Mouse (Mus musculus): ENCODE data around the gene Timeless. TPM values are rescaled to one million over a fixed set of nuclear protein-coding genes. Genes with fewer than 3 reads are reported as not detected.
"Not testable (repeated sequence)": the region's sequence is repeated elsewhere in the genome, so short reads cannot be mapped to it uniquely, and the experiment has no call there.

Timeless gene
- polyA plus RNA-seq, 1 experiment from 2014 or later: 65.9 TPM

- Histone ChIP-seq H3K27ac (0 out of 2 replicates have a peak overlapping the region, but pooled peaks have one; percentile 90), H3K27me3 (ENCODE audit: insufficient read depth, poor library complexity, severe bottlenecking) (no peaks in the 10 kb centered on the region), H3K4me3 (peak overlapping the region; percentile 80; the same call in 1 of the 2 replicates), H3K36me3 (peaks cover 4% of the 10 kb centered on the region; the same call in 1 of the 2 replicates), H3K9me3 (no peaks in the 10 kb centered on the region), H3K4me1 (replicated peaks) (0 out of 2 replicates have a peak, but pooled peaks cover 14% of the 10 kb centered on the region)
- DNase-seq (ENCODE audit: low spot score): no peak
- WGBS: 89% methylated on average over 16 of the region's 16 CpGs
Measured at GRCm38 (mm10) chr10:128269206-128269910, 37.5 kb downstream of the Timeless start.

DNA sequence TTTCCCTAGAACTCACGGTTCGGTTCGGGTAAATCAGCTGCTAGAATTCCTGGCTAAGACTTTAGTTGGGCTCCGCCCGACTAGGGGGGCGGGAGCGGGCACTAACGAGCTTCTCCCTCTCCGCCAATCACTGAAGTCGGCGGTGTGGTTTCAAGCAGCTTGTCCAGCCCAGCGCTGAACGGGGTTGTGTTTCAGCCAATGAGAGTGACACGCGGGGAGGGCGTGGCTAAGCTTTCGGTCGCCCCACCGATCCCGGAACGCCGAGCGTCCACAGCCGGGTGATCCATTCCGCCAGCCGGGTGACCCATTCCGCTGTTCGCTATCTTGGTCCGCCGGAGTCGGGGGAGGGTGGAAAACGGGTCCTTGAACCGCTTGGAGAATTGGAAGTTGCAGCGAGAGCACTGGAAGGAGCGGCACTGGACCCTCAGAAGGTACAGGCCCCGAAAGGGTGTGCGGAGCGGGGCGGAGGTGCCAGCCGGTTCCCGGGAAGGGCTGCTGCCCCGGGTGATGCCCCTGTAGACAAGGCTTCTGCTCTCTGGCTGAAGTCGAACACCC is 38.5 kb downstream of the Timeless start, which contains the start of gene Stat2:
TSS of gene Stat2 (plus strand) at position 273 of the 555 bp plus-strand sequence.
- DNase-seq (ENCODE audit: low spot score): peak; percentile 96
- Histone ChIP-seq H3K27ac (peak within 1 kb of the TSS; percentile 90), H3K36me3 (peaks cover 4% of the 10 kb centered on the region; the same call in 1 of the 2 replicates), H3K4me1 (replicated peaks) (0 out of 2 replicates have a peak, but pooled peaks cover 14% of the 10 kb centered on the region), H3K4me3 (peak within 1 kb of the TSS; percentile 80), H3K27me3 (ENCODE audit: insufficient read depth, poor library complexity, severe bottlenecking) (no peaks in the 10 kb centered on the region), H3K9me3 (no peaks in the 10 kb centered on the region)
- WGBS: under 1% methylated on average over 43 of the region's 43 CpGs

GRCm38 (mm10) chr10:128270866-128271265 is 39.0 kb downstream of the Timeless start:
- H3K27ac ChIP-seq: peak overlapping the region; percentile 90
- WGBS: 44% methylated on average over 7 of the region's 7 CpGs
- H3K27me3 ChIP-seq (ENCODE audit: insufficient read depth, poor library complexity, severe bottlenecking): no peaks in the 10 kb centered on the region
- no peaks in the 10 kb centered on the region for H3K9me3 ChIP-seq
- H3K4me1 ChIP-seq (replicated peaks): 0 out of 2 replicates have a peak, but pooled peaks cover 14% of the 10 kb centered on the region
- H3K4me3 ChIP-seq: peak overlapping the region; percentile 80
- DNase-seq (ENCODE audit: low spot score): no peak
- H3K36me3 ChIP-seq: peaks cover 4% of the 10 kb centered on the region; the same call in 1 of the 2 replicates

GRCm38 (mm10) chr10:128271883-128272282 is 40.0 kb downstream of the Timeless start:
- Histone ChIP-seq H3K27ac (no peak overlapping the region), H3K9me3 (no peaks in the 10 kb centered on the region), H3K4me3 (no peak overlapping the region), H3K36me3 (peaks cover 11% of the 10 kb centered on the region), H3K4me1 (replicated peaks) (0 out of 2 replicates have a peak, but pooled peaks cover 14% of the 10 kb centered on the region), H3K27me3 (ENCODE audit: insufficient read depth, poor library complexity, severe bottlenecking) (no peaks in the 10 kb centered on the region)
- 68% methylated on average over 2 of the region's 2 CpGs for WGBS
- DNase-seq (ENCODE audit: low spot score): no peak

DNA sequence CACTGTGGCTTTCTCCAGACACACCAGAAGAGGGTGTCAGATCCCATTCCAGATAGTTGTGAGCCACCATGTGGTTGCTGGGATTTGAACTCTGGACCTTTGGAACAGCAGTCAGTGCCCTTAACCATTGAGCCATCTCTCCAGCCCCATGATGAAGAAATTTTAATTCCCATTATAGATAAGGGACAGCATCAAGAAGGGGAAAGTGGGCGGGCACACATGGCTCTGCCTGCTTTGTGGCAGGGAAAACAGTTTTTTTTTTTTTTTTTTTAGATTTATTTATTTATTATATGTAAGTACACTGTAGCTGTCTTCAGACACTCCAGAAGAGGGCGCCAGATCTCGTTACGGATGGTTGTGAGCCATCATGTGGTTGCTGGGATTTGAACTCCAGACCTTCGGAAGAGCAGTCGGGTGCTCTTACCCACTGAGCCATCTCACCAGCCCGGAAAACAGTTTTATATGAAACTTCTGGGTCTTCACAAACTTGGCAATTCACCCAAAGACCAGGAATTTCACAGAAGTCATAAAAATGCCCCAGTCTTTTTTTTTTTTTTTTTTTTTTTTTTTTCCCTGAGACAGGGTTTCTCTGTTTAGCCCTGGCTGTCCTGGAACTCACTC is 41.1 kb downstream of the Timeless start:
- H3K27ac ChIP-seq: not testable (repeated sequence)
- 72% methylated on average over 7 of the region's 7 CpGs for WGBS

GRCm38 (mm10) chr10:128275374-128275773 is 43.5 kb downstream of the Timeless start:
- not testable (repeated sequence) for H3K27me3 ChIP-seq (ENCODE audit: insufficient read depth, poor library complexity, severe bottlenecking); H3K4me1 ChIP-seq (replicated peaks); H3K9me3 ChIP-seq; DNase-seq (ENCODE audit: low spot score); H3K27ac ChIP-seq; H3K4me3 ChIP-seq
- 90% methylated on average over 1 of the region's 1 CpGs for WGBS
- H3K36me3 ChIP-seq: peaks cover 40% of the 10 kb centered on the region

More for the DNA sequence above, 41.1 kb downstream of the Timeless start:
- H3K4me3 ChIP-seq; H3K27me3 ChIP-seq (ENCODE audit: insufficient read depth, poor library complexity, severe bottlenecking); DNase-seq (ENCODE audit: low spot score); H3K9me3 ChIP-seq: not testable (repeated sequence)
- H3K4me1 ChIP-seq (replicated peaks): 0 out of 2 replicates have a peak, but pooled peaks cover 14% of the 10 kb centered on the region
- H3K36me3 ChIP-seq: peaks cover 20% of the 10 kb centered on the region

GRCm38 (mm10) chr10:128278158-128278557 is 46.3 kb downstream of the Timeless start:
- H3K4me1 ChIP-seq (replicated peaks): 0 out of 2 replicates have a peak, but pooled peaks cover 5% of the 10 kb centered on the region
- H3K4me3 ChIP-seq: no peak overlapping the region
- WGBS: 54% methylated on average over 6 of the region's 6 CpGs
- no peaks in the 10 kb centered on the region for H3K27me3 ChIP-seq (ENCODE audit: insufficient read depth, poor library complexity, severe bottlenecking)
- no peaks in the 10 kb centered on the region for H3K9me3 ChIP-seq
- DNase-seq (ENCODE audit: low spot score): no peak
- peaks cover 63% of the 10 kb centered on the region for H3K36me3 ChIP-seq
- H3K27ac ChIP-seq: no peak overlapping the region

DNA sequence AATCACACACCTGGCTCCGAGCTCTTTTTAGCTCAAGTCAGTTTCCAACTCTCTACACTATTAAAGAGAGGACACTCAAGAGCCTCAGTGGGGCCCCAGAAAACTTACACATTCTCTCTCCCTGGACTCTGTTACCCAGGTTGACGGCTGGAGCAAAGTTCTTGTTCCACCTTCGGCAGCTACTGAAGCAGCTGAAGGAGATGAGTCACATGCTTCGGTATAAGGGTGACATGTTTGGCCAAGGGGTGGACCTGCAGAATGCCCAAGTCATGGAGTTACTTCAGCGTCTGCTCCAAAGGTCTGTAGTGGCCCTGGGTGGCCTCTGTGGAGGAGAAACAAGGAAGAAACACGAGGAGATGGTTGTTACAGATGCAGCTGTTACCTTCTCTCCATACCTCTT is 49.1 kb downstream of the Timeless start:
- WGBS: 90% methylated on average over 6 of the region's 6 CpGs
- Histone ChIP-seq H3K36me3 (peaks cover 90% of the 10 kb centered on the region), H3K27ac (no peak overlapping the region), H3K4me1 (replicated peaks) (peaks cover 5% of the 10 kb centered on the region; the same call in 1 of the 2 replicates), H3K9me3 (no peaks in the 10 kb centered on the region), H3K27me3 (ENCODE audit: insufficient read depth, poor library complexity, severe bottlenecking) (no peaks in the 10 kb centered on the region), H3K4me3 (no peak overlapping the region)
- no peak for DNase-seq (ENCODE audit: low spot score)

DNA sequence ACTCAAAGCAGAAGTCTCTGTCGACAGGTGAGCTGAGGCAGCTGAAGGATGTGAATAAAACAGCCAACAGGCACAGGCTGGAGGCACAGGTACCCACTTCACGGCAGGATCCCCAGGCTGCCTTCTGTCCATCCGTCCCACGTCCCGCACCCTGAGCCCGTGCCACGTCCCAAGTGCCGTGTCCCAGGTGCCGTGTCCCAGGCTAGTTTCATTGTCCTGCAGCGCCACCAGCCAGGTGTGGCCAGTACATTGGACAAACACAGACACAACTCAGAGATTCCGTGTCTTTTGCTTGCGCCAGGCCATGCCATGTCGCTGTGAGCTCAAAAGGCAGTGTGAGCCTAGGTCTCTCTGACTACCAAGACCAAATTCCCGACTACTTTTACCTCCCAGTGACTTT is 49.8 kb downstream of the Timeless start:
- Histone ChIP-seq H3K9me3 (no peaks in the 10 kb centered on the region), H3K36me3 (peaks cover 91% of the 10 kb centered on the region), H3K4me3 (no peak overlapping the region), H3K27ac (no peak overlapping the region), H3K27me3 (ENCODE audit: insufficient read depth, poor library complexity, severe bottlenecking) (no peaks in the 10 kb centered on the region), H3K4me1 (replicated peaks) (peaks cover 5% of the 10 kb centered on the region; the same call in 1 of the 2 replicates)
- 93% methylated on average over 14 of the region's 14 CpGs for WGBS
- no peak for DNase-seq (ENCODE audit: low spot score)

DNA sequence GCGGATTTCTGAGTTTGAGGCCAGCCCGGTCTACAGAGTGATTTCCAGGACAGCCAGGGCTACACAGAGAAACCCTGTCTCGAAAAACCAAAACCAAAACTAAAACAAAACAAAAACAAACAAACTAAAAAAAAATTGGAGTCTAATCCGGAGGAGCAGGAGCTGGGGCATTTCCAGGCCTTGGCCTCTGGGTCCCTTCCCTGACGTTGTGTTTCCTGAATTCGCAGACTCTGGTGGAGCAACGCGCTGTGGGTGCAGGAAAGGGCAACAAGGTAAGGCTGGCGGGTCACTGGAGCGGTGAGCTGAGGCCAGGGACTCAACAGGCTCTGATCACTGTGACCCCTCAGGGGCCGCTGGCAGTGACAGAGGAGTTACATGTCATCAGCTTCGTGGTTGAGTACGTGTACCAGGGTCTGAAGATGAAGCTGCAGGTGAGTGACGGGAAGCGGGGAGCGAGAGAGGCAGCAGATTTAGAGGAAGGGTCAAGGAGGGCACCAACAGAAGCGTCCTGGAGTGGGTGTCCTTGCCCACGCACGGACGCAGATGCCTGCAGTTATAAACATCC is 51.1 kb downstream of the Timeless start:
- DNase-seq (ENCODE audit: low spot score): no peak
- 85% methylated on average over 20 of the region's 20 CpGs for WGBS
- H3K27ac ChIP-seq: no peak overlapping the region
- no peaks in the 10 kb centered on the region for H3K27me3 ChIP-seq (ENCODE audit: insufficient read depth, poor library complexity, severe bottlenecking)
- H3K9me3 ChIP-seq: no peaks in the 10 kb centered on the region
- H3K36me3 ChIP-seq: peaks cover 85% of the 10 kb centered on the region
- H3K4me3 ChIP-seq: no peak overlapping the region
- H3K4me1 ChIP-seq (replicated peaks): peaks cover 5% of the 10 kb centered on the region; the same call in 1 of the 2 replicates

DNA sequence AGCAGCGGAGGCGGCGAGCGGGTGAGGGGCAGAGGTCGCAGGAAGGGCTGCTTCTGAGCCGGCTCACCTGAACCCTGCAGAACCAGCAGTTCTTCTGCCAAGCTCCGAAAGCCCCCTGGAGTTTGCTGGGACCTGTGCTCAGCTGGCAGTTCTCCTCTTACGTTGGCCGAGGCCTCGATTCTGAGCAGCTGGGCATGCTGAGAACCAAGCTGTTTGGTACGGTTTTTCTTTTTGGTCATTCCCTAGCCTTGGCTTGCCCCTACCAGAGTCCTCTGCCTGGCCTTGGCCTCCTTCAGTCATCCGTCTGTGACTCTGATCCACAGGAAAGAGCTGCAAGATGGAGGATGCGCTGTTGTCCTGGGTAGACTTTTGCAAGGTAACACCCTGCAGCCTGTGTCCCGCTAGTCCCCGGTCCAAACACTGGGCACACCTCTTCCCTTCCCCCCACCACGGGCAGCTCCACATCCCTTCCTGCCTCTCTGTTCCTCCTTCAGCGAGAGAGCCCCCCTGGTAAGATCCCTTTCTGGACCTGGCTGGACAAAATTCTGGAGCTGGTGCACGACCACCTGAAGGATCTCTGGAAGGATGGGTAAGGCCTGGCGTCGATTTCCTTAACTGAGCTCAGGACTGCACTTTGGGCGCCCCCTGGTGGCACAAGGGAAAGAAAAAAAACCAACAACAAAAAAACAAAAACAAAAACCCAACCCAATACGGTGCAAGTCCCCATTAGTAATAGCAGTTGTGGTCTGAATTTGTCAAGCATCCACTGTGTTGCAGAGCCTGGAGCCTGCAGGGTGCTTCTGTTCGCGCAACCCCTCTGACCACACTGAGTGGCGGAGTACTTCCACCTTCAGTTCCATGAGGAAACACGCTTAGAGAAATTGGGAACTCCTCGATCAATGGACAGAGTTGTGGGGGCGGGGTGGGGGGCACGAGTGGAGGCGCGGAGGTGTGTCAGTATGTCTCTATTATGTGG is 52.0 kb downstream of the Timeless start:
- peak; percentile 74 for DNase-seq (ENCODE audit: low spot score)
- Histone ChIP-seq H3K4me3 (no peak overlapping the region), H3K36me3 (peaks cover 84% of the 10 kb centered on the region), H3K27me3 (ENCODE audit: insufficient read depth, poor library complexity, severe bottlenecking) (no peaks in the 10 kb centered on the region), H3K9me3 (no peaks in the 10 kb centered on the region), H3K4me1 (replicated peaks) (no peaks in the 10 kb centered on the region; the same call in 1 of the 2 replicates), H3K27ac (no peak overlapping the region)
- 66% methylated on average over 31 of the region's 31 CpGs for WGBS

GRCm38 (mm10) chr10:128290594-128290993 is 58.7 kb downstream of the Timeless start:
- H3K27ac ChIP-seq; DNase-seq (ENCODE audit: low spot score); H3K4me1 ChIP-seq (replicated peaks); H3K4me3 ChIP-seq; H3K27me3 ChIP-seq (ENCODE audit: insufficient read depth, poor library complexity, severe bottlenecking); H3K9me3 ChIP-seq: not testable (repeated sequence)
- H3K36me3 ChIP-seq: peaks cover 51% of the 10 kb centered on the region
- 80% methylated on average over 1 of the region's 1 CpGs for WGBS
